10 mouse cellular contexts compared by ENCODE assay signal in genomic region chr10:9117134-9117533, GRCm38 (mm10).
DNase-seq lines count a peak whose midpoint lies in the region; ATAC-seq lines count a peak whose summit lies in the region.
"Had no signal": no experiment of that assay in that cellular context is flagged by ENCODE, and none has a peak within 500 bp of the region (broad histone marks: within the 10 kb centered on the region; RNA-seq: fewer than 3 reads in every experiment).

No protein-coding gene starts in this region.

- peaks cover 11% of the 10 kb centered on the region for H3K4me1 ChIP-seq in kidney, embryonic 15.5 days
- peaks cover 8% of the 10 kb centered on the region for H3K4me1 ChIP-seq in embryonic facial prominence, embryonic 13.5 days
- peaks cover 19% of the 10 kb centered on the region for H3K4me1 ChIP-seq in hindbrain, embryonic 15.5 days (replicated peaks)
- H3K4me1 ChIP-seq in neural tube, embryonic 13.5 days (replicated peaks): no peaks in the 10 kb centered on the region; the same call in 1 of the 2 replicates
- H3K4me1 ChIP-seq: limb, embryonic 15.5 days had no signal

- DNase-seq in kidney, postnatal 36 days: no peak
- no peak for DNase-seq in frontal cortex, postnatal 10 days (ENCODE audit: low spot score in 2 of 2)
- no peak for DNase-seq in kidney, postnatal 14 days
- no peak for DNase-seq in adrenal gland, postnatal 36 days
- DNase-seq: adrenal gland, adult 8-10 months had no signal

- no peak overlapping the region for H3K27ac ChIP-seq in kidney, embryonic 15.5 days
- H3K27ac ChIP-seq in embryonic facial prominence, embryonic 13.5 days: no peak overlapping the region
- peak overlapping the region; percentile 4; the same call in 1 of the 2 replicates for H3K27ac ChIP-seq in hindbrain, embryonic 15.5 days (replicated peaks)
- H3K27ac ChIP-seq in neural tube, embryonic 13.5 days (replicated peaks): no peak overlapping the region
- H3K27ac ChIP-seq: limb, embryonic 15.5 days had no signal

- ATAC-seq in kidney, embryonic 15.5 days (replicated peaks; ENCODE audit: low FRiP score): no peak
- ATAC-seq in embryonic facial prominence, embryonic 13.5 days (ENCODE audit: insufficient number of reproducible peaks, insufficient read depth, low FRiP score, low TSS enrichment, low read depth): no peak
- ATAC-seq in hindbrain, embryonic 15.5 days (ENCODE audit: low FRiP score, low read depth): no peak
- no peak for ATAC-seq in neural tube, embryonic 13.5 days (ENCODE audit: low read depth)

- peak overlapping the region; percentile 55 for H3K4me2 ChIP-seq in kidney, embryonic 15.5 days
- peak overlapping the region; percentile 55 for H3K4me2 ChIP-seq in embryonic facial prominence, embryonic 13.5 days
- H3K4me2 ChIP-seq in hindbrain, embryonic 15.5 days: peak overlapping the region; percentile 54
- peak overlapping the region; percentile 48 for H3K4me2 ChIP-seq in neural tube, embryonic 13.5 days

- no peaks in the 10 kb centered on the region for H3K27me3 ChIP-seq in kidney, embryonic 15.5 days
- no peaks in the 10 kb centered on the region for H3K27me3 ChIP-seq in embryonic facial prominence, embryonic 13.5 days
- no peaks in the 10 kb centered on the region for H3K27me3 ChIP-seq in hindbrain, embryonic 15.5 days
- H3K27me3 ChIP-seq in neural tube, embryonic 13.5 days: no peaks in the 10 kb centered on the region
- H3K27me3 ChIP-seq: limb, embryonic 15.5 days had no signal

- no peaks in the 10 kb centered on the region for H3K36me3 ChIP-seq in kidney, embryonic 15.5 days
- no peaks in the 10 kb centered on the region for H3K36me3 ChIP-seq in embryonic facial prominence, embryonic 13.5 days
- H3K36me3 ChIP-seq in hindbrain, embryonic 15.5 days: no peaks in the 10 kb centered on the region
- no peaks in the 10 kb centered on the region for H3K36me3 ChIP-seq in neural tube, embryonic 13.5 days
- H3K36me3 ChIP-seq: limb, embryonic 15.5 days had no signal

- H3K4me3 ChIP-seq in kidney, embryonic 15.5 days (replicated peaks): peak overlapping the region; percentile 31
- peak overlapping the region; percentile 33; the same call in 1 of the 2 replicates for H3K4me3 ChIP-seq in embryonic facial prominence, embryonic 13.5 days
- peak overlapping the region; percentile 29 for H3K4me3 ChIP-seq in hindbrain, embryonic 15.5 days
- H3K4me3 ChIP-seq in neural tube, embryonic 13.5 days: 0 out of 2 replicates have a peak overlapping the region, but pooled peaks have one; percentile 24

- H3K9me3 ChIP-seq in kidney, embryonic 15.5 days (replicated peaks): no peaks in the 10 kb centered on the region
- no peaks in the 10 kb centered on the region for H3K9me3 ChIP-seq in embryonic facial prominence, embryonic 13.5 days
- H3K9me3 ChIP-seq in hindbrain, embryonic 15.5 days: no peaks in the 10 kb centered on the region
- H3K9me3 ChIP-seq in neural tube, embryonic 13.5 days: no peaks in the 10 kb centered on the region
- H3K9me3 ChIP-seq: limb, embryonic 15.5 days had no signal

- 93% methylated on average over 7 of the region's 7 CpGs for WGBS in kidney, embryonic 15.5 days
- WGBS in embryonic facial prominence, embryonic 13.5 days: 89% methylated on average over 7 of the region's 7 CpGs
- 88% methylated on average over 7 of the region's 7 CpGs for WGBS in hindbrain, embryonic 15.5 days
- WGBS in neural tube, embryonic 13.5 days: 98% methylated on average over 7 of the region's 7 CpGs

- H3K9ac ChIP-seq in kidney, embryonic 15.5 days: no peak overlapping the region
- no peak overlapping the region for H3K9ac ChIP-seq in embryonic facial prominence, embryonic 13.5 days
- no peak overlapping the region for H3K9ac ChIP-seq in hindbrain, embryonic 15.5 days
- no peak overlapping the region for H3K9ac ChIP-seq in neural tube, embryonic 13.5 days
- H3K9ac ChIP-seq: limb, embryonic 15.5 days had no signal
